Mouse (Mus musculus) lung, adult 2 months (tissue): ENCODE measurements around the gene Sart3. TPM values are rescaled to one million over a fixed set of nuclear protein-coding genes. Genes with fewer than 3 reads are reported as not detected.
"Not testable (repeated sequence)": the region's sequence is repeated elsewhere in the genome, so short reads cannot be mapped to it uniquely, and the experiment has no call there.

Experiments
- DNase-seq: peaks from one replicate; pipeline ENCODE4 v3.0.0; 2022
- H3K4me1 ChIP-seq: fragments of 200-500 bp; 2 replicates; pipeline ENCODE4 v1.6.1; 2011; ENCODE audit warnings: low read length; ENCODE audit not compliant: control insufficient read depth, insufficient read depth
- H3K4me3 ChIP-seq: fragments of 200-500 bp; replicated peaks from 2 replicates; pipeline ENCODE3; 2011; ENCODE audit warnings: low read depth, mild to moderate bottlenecking, control low read depth, low read length; ENCODE audit errors: extremely low read depth
- CTCF ChIP-seq: fragments of 200-500 bp; IDR thresholded peaks from 2 replicates; pipeline ENCODE4 v1.5.1; 2011; ENCODE audit warnings: mild to moderate bottlenecking, low read length, control low read depth; ENCODE audit not compliant: insufficient read depth
- POLR2A ChIP-seq: fragments of 200-500 bp; IDR thresholded peaks from 2 replicates; pipeline ENCODE4 v1.6.1; 2011; ENCODE audit warnings: low read depth, mild to moderate bottlenecking, control low read depth, low read length, borderline replicate concordance; ENCODE audit errors: extremely low read depth
- WGBS: fragments of 180-500 bp; shearing (Covaris S2); methylation state at CpG from one replicate; pipeline ENCODE4 v1.1.7; 2018; 5-methylcytosine and 5-hydroxymethylcytosine counted together
- polyA plus RNA-seq: library from polyadenylated mRNA; depleted of rRNA; stranded (reverse); fragments of >200 nt; gene quantifications from 2 replicates; pipeline ENCODE4 v1.2.3, GENCODE M21; 2012; rRNA removed

Sart3 gene
- 20.2 and 24.2 TPM in 2 replicates for polyA plus RNA-seq

DNA sequence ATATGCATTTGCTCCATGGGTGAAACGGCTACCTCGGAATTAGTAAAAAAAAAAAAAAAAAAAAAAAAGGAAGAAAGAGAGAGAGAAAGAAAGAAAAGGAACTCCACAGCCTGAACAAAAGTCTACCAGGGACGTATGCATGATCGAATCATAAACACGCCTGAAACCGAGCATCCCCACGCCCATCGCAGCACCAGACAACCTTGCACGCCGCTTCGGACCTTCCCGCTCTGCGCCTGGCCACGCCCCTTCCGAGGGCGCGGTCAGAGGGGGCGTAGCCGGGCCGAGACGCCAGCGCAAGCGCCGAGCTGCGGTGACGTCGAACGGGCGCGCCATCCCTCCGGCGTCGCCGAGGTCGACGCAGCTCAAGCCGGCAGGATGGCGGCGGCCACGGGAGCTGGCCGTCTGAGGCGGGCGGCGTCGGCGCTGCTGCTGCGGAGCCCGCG, at the start of gene Sart3, which contains the start of gene Iscu:
TSS of gene Sart3 (minus strand) at position 61 of the 446 bp plus-strand sequence.
TSS of gene Iscu (plus strand) at position 299 of the 446 bp plus-strand sequence.
- TF ChIP-seq POLR2A (peak; percentile 45; the same call in 1 of the 2 replicates), CTCF (no peak)
- DNase-seq, result peak; percentile 93
- Histone ChIP-seq H3K4me1 (no peaks in the 10 kb centered on the region), H3K4me3 (peak within 1 kb of the TSS; percentile 89)
- WGBS, result under 1% methylated on average over 49 of the region's 49 CpGs

DNA sequence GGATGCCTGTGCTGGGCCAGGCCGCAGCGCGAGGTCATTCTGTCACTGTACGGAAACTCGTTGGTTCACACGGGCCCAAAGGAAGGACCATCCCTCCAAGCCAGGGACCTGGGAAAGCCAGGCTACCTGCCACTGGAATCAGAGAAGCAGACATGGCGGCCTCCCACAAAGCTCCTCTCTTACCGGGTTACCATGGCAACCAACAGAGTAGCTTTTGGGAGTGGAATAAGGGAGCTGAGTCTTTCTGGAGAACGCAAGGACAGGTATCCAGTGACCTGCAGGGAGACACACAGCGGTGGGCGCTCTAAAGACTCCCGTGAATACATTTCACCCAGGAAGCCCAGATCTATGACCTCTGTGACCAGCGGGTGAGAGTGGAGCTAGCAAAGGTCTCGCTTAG, 46.3 kb upstream of the Sart3 start:
- no peaks in the 10 kb centered on the region for H3K4me1 ChIP-seq
- TF ChIP-seq CTCF (no peak), POLR2A (no peak)
- 56% methylated on average over 14 of the region's 14 CpGs for WGBS
- no peak overlapping the region for H3K4me3 ChIP-seq
- DNase-seq, result no peak

- H3K4me3 ChIP-seq, result no peak overlapping the region
- H3K4me1 ChIP-seq, result no peaks in the 10 kb centered on the region
- TF ChIP-seq CTCF (peak; percentile 73), POLR2A (no peak)
- peak; percentile 63 for DNase-seq
- WGBS, result 13% methylated on average over 15 of the region's 15 CpGs
Measured at GRCm38 (mm10) chr5:113815638-113816152, 43.4 kb upstream of the Sart3 start.

DNA sequence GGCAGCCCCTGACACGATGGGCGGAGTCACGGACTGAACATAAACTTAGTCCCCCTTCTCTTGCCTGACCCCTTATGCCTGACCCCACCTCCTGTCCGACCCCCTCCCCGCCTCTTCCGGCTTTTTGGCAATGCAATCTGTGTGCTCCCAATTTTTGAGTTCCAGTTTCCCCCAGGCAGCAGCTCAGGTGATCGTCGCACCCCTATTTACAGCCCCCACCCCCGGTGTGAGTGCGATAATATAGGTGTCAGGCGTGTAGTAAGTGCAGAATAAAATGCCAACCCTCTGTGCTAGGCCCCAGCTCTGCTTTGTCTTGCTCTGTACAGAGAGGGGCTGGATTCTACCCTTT, 42.7 kb upstream of the Sart3 start:
- Histone ChIP-seq H3K4me1 (no peaks in the 10 kb centered on the region), H3K4me3 (no peak overlapping the region)
- 48% methylated on average over 11 of the region's 11 CpGs for WGBS
- no peak for DNase-seq
- TF ChIP-seq POLR2A, result no peak
- TF ChIP-seq CTCF, result no peak

DNA sequence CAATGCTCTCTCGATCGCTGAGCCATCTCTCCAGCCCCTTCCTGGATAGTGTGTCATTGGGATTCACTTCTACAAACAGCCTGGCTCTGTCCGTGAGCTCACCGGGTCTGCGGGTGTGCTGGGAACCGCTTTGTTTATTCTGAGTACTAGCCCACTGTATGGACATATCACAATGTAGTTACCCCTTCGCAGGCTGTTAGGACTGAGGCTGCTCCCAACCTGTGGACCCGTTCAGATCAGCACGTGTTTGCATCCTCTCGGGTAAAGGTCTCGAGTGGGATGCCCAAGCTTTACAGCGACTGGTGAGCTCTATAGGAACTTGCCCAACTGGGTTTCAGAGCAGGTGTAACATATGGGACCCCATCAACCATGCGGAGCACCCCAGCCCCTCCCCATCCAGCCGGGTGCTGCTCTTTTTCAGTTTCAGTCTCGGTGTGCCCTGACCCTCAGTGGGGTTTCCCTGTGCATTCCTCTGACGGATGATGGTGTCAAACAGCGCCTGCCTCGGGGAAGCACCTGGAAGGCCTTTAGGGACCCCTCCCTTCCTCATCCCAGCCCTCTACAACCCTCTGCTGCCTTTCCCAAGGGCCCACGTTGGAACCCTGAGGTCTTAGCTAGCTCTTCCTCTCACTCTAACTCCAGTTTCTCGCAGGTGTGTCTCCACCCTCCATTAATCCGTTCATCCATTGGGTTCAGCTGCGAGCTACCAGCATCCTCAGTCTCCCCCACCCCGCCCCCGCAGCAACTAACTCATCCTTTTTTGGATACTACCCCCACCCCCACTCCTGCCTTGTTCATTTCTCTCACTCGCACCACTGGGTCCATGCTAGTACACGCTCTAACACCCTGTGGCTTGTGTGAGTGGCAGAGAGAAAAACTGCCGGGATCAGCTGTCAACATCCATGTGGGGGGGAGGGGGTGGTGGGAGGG, 42.1 kb upstream of the Sart3 start:
- 29% methylated on average over 27 of the region's 27 CpGs for WGBS
- no peak overlapping the region for H3K4me3 ChIP-seq

DNA sequence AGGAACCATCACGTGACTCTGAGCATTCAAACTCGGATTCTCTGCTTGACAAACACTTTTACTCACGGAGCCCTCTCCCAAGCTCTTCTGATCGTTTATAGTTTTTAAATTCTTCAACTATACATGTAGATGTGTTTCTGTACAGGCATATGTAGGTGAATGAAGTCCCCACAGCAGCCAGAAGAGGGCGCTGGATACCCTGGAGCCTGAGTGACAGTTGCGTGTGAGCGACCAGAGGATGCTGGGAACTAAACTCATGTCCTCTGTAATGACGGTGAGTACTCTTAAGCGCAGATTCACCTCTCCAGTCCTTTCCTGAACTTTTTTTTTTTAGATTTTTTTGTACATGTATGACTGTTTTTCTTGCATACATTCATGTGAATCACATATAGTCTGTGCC, 41.3 kb upstream of the Sart3 start:
- Histone ChIP-seq H3K4me1 (no peaks in the 10 kb centered on the region), H3K4me3 (no peak overlapping the region)
- TF ChIP-seq POLR2A (no peak), CTCF (peak; percentile 27)
- DNase-seq, result no peak
- 20% methylated on average over 9 of the region's 9 CpGs for WGBS

More for the DNA sequence above, 42.1 kb upstream of the Sart3 start:
- no peaks in the 10 kb centered on the region for H3K4me1 ChIP-seq
- no peak for TF ChIP-seq POLR2A
- no peak for TF ChIP-seq CTCF
- no peak for DNase-seq

- no peak for DNase-seq
- TF ChIP-seq POLR2A (no peak), CTCF (no peak)
- 80% methylated on average over 2 of the region's 2 CpGs for WGBS
- Histone ChIP-seq H3K4me3 (no peak overlapping the region), H3K4me1 (no peaks in the 10 kb centered on the region; the same call in 1 of the 2 replicates)
Measured at GRCm38 (mm10) chr5:113812638-113813037, 40.3 kb upstream of the Sart3 start.

GRCm38 (mm10) chr5:113811824-113812420, 39.6 kb upstream of the Sart3 start:
- peak; percentile 3; the same call in 1 of the 2 replicates for TF ChIP-seq CTCF
- WGBS, result 17% methylated on average over 11 of the region's 12 CpGs
- not testable (repeated sequence) for H3K4me3 ChIP-seq, DNase-seq, H3K4me1 ChIP-seq

DNA sequence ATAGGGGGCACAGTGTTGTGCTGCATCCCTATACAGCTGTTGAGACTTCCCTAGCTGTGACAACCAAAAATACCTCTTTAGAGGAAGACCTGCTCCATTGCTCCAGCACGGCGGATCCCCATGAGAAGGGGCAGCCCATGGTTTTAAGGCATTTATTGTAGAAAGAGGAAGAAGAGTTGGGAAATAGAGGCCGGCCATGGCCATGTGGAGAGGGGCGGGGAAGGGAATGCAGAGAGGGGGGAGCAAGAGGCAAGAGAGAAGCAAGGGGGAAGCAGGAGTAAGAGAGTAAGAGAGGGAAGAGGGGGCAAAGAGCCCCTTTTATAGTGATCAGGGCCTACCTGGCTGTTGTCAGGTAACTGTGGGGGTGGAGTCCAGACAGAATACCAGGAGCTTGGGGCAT, 37.8 kb upstream of the Sart3 start:
- no peak for DNase-seq
- TF ChIP-seq POLR2A (no peak), CTCF (no peak)
- 82% methylated on average over 4 of the region's 4 CpGs for WGBS
- H3K4me1 ChIP-seq, result no peaks in the 10 kb centered on the region; the same call in 1 of the 2 replicates
- H3K4me3 ChIP-seq, result no peak overlapping the region
